Mouse (Mus musculus): ENCODE data around the gene Tspyl1. TPM values are rescaled to one million over a fixed set of nuclear protein-coding genes. Genes with fewer than 3 reads are reported as not detected.

Gene Tspyl1
- 125 and 134 TPM in 2 replicates for polyA plus RNA-seq (2015; fragmentation: Nextera tagmentation; extraction: Ambion mirVana)

DNA sequence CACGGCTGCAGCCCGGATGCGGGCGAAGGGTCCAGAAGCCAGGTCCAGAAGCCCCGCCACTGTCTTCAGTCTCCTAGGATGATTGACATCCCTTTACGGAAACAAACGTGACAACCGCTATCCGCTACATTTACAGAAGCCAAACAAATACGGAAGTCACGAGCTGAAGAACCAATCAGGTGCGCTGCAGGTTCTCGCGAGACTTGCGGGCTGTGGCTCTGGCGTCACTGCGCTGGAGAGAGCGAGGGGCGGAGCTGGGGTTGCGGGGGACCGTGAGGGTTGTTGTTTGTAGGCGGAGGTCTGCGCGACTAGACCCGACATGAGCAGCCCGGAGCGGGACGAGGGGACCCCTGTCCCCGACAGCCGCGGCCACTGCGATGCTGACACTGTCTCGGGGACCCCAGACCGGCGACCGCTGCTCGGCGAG is at the start of gene Tspyl1:
Gene Tspyl1 (plus strand): TSS at position 229 of the 427 bp plus-strand sequence.
- ATAC-seq, result peak; percentile 98
- Histone ChIP-seq H3K4me1 (ENCODE audit: control insufficient read depth, insufficient read depth, low read depth, low read length) (peaks cover 18% of the 10 kb centered on the region), H3K4me2 (ENCODE audit: low read length) (peak within 1 kb of the TSS; percentile 81), H3K27me3 (replicated peaks; ENCODE audit: control insufficient read depth, insufficient read depth, low read length) (no peaks in the 10 kb centered on the region), H3K36me3 (ENCODE audit: control insufficient read depth, insufficient read depth, low read length) (peaks cover under 1% of the 10 kb centered on the region; the same call in 1 of the 2 replicates), H3K27ac (ENCODE audit: low read depth, low read length) (peak within 1 kb of the TSS; percentile 91), H3K9me3 (ENCODE audit: control insufficient read depth, low read length) (no peaks in the 10 kb centered on the region), H3K4me3 (ENCODE audit: low read length) (peak within 1 kb of the TSS; percentile 96), H3K9ac (ENCODE audit: low read depth, low read length) (peak within 1 kb of the TSS; percentile 97)
- WGBS, result under 1% methylated on average over 37 of the region's 38 CpGs

DNA sequence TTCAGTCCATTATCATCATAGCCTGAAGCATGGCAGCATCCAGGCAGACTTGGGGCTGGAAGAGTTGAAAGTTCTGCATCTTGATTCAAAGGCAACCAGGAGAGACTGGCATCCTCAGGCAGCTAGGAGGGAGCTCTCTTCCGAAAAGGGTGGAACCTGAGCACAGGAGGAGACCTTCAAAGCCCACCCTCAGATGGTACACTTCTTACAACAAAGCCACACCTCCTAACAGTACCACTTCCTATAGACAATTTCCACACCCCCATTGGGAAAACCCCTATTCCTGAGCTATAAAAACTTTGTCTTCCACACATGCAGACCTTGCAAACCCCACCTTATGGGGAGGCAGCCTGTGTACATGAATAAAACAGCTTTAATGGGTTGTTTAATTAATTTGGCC is 48.6 kb upstream of the Tspyl1 start:
- Histone ChIP-seq H3K4me2 (ENCODE audit: low read length) (no peak overlapping the region), H3K36me3 (ENCODE audit: control insufficient read depth, insufficient read depth, low read length) (no peaks in the 10 kb centered on the region), H3K4me3 (ENCODE audit: low read length) (no peak overlapping the region), H3K27ac (ENCODE audit: low read depth, low read length) (no peak overlapping the region), H3K4me1 (ENCODE audit: control insufficient read depth, insufficient read depth, low read depth, low read length) (no peaks in the 10 kb centered on the region), H3K27me3 (replicated peaks; ENCODE audit: control insufficient read depth, insufficient read depth, low read length) (no peaks in the 10 kb centered on the region), H3K9ac (ENCODE audit: low read depth, low read length) (no peak overlapping the region), H3K9me3 (ENCODE audit: control insufficient read depth, low read length) (no peaks in the 10 kb centered on the region)
- 63% methylated on average over 1 of the region's 1 CpGs for WGBS
- no peak for ATAC-seq

DNA sequence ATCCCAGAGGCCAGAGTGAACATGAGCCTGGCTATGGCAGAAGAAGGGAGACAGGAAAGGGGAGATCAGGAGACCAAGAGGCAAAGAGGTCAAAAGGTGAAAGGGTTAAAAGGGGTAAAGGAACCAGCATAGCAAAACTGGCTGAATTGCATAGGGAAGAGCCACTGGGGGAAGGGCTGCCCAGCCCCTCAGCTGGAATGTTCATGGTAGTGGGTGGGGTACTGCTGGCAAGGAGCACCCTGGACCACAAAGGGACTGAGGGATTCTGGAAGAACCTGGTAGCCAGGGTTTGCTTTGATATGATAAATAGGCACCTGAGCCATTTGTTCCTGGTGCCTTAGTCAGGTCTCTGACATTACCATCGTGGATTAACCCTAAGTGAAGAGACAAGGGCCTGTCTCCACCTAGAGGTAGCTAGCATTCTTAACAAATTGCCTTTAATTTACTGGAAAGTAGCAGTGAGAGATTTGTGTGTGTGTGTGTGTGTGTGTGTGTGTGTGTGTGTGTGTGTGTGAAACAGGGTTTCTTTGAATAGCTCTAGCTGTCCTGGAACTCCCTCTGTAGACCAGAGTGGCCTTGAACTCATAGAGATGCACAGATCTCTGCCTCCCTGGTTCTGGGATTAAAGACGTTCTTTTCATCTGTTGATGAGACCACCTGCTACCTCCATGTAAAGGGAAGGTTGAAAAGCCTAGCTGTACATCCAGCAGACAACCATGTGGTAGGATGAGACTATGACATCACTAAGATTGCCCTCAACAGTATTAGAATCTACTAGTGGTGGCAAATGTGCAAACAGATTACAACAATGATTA is 47.9 kb upstream of the Tspyl1 start:
- Histone ChIP-seq H3K9me3 (ENCODE audit: control insufficient read depth, low read length) (no peaks in the 10 kb centered on the region), H3K9ac (ENCODE audit: low read depth, low read length) (no peak overlapping the region), H3K36me3 (ENCODE audit: control insufficient read depth, insufficient read depth, low read length) (no peaks in the 10 kb centered on the region), H3K4me1 (ENCODE audit: control insufficient read depth, insufficient read depth, low read depth, low read length) (no peaks in the 10 kb centered on the region), H3K4me2 (ENCODE audit: low read length) (no peak overlapping the region), H3K27ac (ENCODE audit: low read depth, low read length) (no peak overlapping the region), H3K27me3 (replicated peaks; ENCODE audit: control insufficient read depth, insufficient read depth, low read length) (no peaks in the 10 kb centered on the region), H3K4me3 (ENCODE audit: low read length) (no peak overlapping the region)
- ATAC-seq, result no peak
- WGBS, result 26% methylated on average over 2 of the region's 2 CpGs

DNA sequence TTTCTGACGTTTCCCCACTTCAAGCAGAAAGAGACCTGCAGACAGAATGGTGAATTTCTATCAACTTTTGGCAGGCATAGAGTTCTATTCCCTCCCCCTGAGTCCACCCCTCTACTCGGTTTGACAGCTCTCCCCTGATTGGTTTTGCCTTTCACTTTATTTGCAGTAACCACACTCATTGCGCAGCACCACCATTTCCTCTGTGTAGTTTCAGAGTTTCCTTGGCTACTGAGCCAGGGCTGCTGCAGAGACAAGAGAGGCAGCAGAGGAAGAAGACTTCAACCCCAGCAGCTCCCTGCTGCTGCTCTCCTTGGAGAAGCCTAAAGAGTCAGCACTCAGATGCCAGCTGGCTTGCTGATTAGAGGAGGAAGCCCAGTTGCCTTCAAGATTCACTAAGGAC is 46.6 kb upstream of the Tspyl1 start:
- no peaks in the 10 kb centered on the region for H3K4me1 ChIP-seq (ENCODE audit: control insufficient read depth, insufficient read depth, low read depth, low read length)
- H3K9me3 ChIP-seq (ENCODE audit: control insufficient read depth, low read length), result no peaks in the 10 kb centered on the region
- H3K4me3 ChIP-seq (ENCODE audit: low read length), result no peak overlapping the region
- no peaks in the 10 kb centered on the region for H3K27me3 ChIP-seq (replicated peaks; ENCODE audit: control insufficient read depth, insufficient read depth, low read length)
- no peak for ATAC-seq
- no peak overlapping the region for H3K27ac ChIP-seq (ENCODE audit: low read depth, low read length)
- H3K4me2 ChIP-seq (ENCODE audit: low read length), result no peak overlapping the region
- H3K36me3 ChIP-seq (ENCODE audit: control insufficient read depth, insufficient read depth, low read length), result no peaks in the 10 kb centered on the region
- WGBS, result 24% methylated on average over 3 of the region's 3 CpGs
- no peak overlapping the region; the same call in 1 of the 2 replicates for H3K9ac ChIP-seq (ENCODE audit: low read depth, low read length)

DNA sequence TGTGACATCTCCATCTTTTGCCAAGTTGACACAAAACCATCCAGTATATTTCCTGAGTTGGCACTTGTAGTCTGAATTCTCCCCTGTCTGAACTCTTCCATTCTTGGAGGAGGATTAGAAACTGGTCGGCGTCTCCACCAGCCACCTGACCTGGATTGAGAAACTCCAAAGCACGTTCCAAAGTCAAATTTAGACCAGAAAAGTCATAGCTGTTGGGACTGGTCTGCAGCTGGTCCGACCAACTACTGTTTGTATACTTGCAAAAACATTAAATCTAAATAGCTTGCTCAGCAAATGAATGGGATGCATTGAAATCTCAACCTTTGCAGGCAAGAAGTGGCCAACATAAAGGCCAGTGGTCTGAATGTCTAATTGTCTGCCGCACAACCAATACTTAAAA is 45.4 kb upstream of the Tspyl1 start:
- Histone ChIP-seq H3K9ac (ENCODE audit: low read depth, low read length) (no peak overlapping the region), H3K4me2 (ENCODE audit: low read length) (no peak overlapping the region), H3K4me3 (ENCODE audit: low read length) (no peak overlapping the region), H3K9me3 (ENCODE audit: control insufficient read depth, low read length) (no peaks in the 10 kb centered on the region), H3K4me1 (ENCODE audit: control insufficient read depth, insufficient read depth, low read depth, low read length) (no peaks in the 10 kb centered on the region), H3K27ac (ENCODE audit: low read depth, low read length) (no peak overlapping the region), H3K27me3 (replicated peaks; ENCODE audit: control insufficient read depth, insufficient read depth, low read length) (no peaks in the 10 kb centered on the region), H3K36me3 (ENCODE audit: control insufficient read depth, insufficient read depth, low read length) (no peaks in the 10 kb centered on the region)
- 84% methylated on average over 5 of the region's 5 CpGs for WGBS
- no peak for ATAC-seq

DNA sequence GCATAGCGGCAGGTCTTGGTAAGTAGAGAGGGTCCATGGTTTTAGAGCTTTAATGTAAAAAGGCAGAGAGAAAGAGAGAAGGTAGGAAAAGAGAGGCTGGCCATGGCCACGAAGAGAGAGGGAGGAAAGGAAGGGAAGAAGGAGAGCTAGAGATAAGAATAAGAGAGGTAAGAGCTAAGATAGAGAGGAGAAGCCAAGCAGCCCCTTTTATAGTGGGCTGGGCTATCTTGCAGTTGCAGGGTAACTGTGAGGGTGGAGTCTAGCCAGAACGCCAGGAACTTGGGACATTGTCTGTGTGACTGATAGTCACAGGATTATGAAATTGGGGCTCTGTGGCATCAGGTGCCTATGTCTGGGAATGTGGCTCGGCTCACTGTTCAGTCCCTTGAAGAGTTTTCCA is 43.5 kb upstream of the Tspyl1 start:
- H3K4me2 ChIP-seq (ENCODE audit: low read length), result no peak overlapping the region
- H3K9me3 ChIP-seq (ENCODE audit: control insufficient read depth, low read length), result no peaks in the 10 kb centered on the region
- WGBS, result 77% methylated on average over 4 of the region's 4 CpGs
- no peaks in the 10 kb centered on the region for H3K27me3 ChIP-seq (replicated peaks; ENCODE audit: control insufficient read depth, insufficient read depth, low read length)
- no peak overlapping the region for H3K9ac ChIP-seq (ENCODE audit: low read depth, low read length)
- ATAC-seq, result no peak
- no peak overlapping the region for H3K4me3 ChIP-seq (ENCODE audit: low read length)
- H3K27ac ChIP-seq (ENCODE audit: low read depth, low read length), result no peak overlapping the region
- no peaks in the 10 kb centered on the region for H3K36me3 ChIP-seq (ENCODE audit: control insufficient read depth, insufficient read depth, low read length)
- H3K4me1 ChIP-seq (ENCODE audit: control insufficient read depth, insufficient read depth, low read depth, low read length), result no peaks in the 10 kb centered on the region

DNA sequence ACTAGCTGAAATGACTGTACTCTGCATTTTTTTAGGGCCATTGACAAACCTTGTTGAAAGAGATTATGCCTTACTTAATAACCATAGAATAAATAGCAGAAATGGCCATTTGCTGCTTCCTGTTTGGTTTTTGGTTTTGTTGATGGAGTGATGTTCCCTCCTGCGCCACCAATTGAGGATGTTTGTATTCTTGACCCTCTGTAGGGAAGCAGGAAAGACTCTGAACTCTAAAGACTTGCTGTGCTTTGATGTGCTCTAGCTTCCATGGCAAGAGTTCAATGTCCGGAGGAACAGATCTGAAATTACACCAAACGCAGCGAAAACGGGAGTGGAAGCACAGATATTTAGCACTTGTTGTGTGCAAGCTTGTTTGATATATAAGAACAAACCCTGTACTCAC is 37.2 kb upstream of the Tspyl1 start:
- no peak overlapping the region for H3K9ac ChIP-seq (ENCODE audit: low read depth, low read length)
- H3K4me2 ChIP-seq (ENCODE audit: low read length), result no peak overlapping the region
- H3K4me3 ChIP-seq (ENCODE audit: low read length), result no peak overlapping the region
- H3K27me3 ChIP-seq (replicated peaks; ENCODE audit: control insufficient read depth, insufficient read depth, low read length), result no peaks in the 10 kb centered on the region
- WGBS, result 77% methylated on average over 5 of the region's 5 CpGs
- no peaks in the 10 kb centered on the region for H3K36me3 ChIP-seq (ENCODE audit: control insufficient read depth, insufficient read depth, low read length)
- no peak overlapping the region for H3K27ac ChIP-seq (ENCODE audit: low read depth, low read length)
- no peaks in the 10 kb centered on the region for H3K4me1 ChIP-seq (ENCODE audit: control insufficient read depth, insufficient read depth, low read depth, low read length)
- no peaks in the 10 kb centered on the region for H3K9me3 ChIP-seq (ENCODE audit: control insufficient read depth, low read length)
- no peak for ATAC-seq

DNA sequence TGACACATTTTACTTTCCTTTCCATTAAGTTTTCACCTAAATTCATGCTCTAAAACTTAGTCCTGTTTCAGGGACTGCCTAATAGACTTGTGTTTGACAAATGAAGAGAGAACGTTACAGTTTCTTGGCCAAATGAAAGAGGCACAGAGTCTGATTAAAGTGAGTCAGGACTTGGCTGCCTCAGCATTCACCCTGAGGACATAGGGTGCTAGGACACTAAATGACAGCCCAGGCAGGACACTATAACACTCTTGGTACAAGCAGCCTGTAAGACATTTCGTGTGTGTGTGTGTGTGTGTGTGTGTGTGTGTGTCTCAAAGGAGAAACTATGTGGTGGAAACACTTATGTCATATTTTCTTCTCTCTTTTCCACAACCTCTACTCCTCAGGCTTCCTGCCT is 35.9 kb upstream of the Tspyl1 start:
- no peaks in the 10 kb centered on the region for H3K4me1 ChIP-seq (ENCODE audit: control insufficient read depth, insufficient read depth, low read depth, low read length)
- H3K4me2 ChIP-seq (ENCODE audit: low read length), result no peak overlapping the region
- no peaks in the 10 kb centered on the region for H3K9me3 ChIP-seq (ENCODE audit: control insufficient read depth, low read length)
- 70% methylated on average over 2 of the region's 2 CpGs for WGBS
- H3K4me3 ChIP-seq (ENCODE audit: low read length), result no peak overlapping the region
- ATAC-seq, result no peak
- no peaks in the 10 kb centered on the region for H3K27me3 ChIP-seq (replicated peaks; ENCODE audit: control insufficient read depth, insufficient read depth, low read length)
- no peak overlapping the region for H3K9ac ChIP-seq (ENCODE audit: low read depth, low read length)
- H3K36me3 ChIP-seq (ENCODE audit: control insufficient read depth, insufficient read depth, low read length), result no peaks in the 10 kb centered on the region
- no peak overlapping the region for H3K27ac ChIP-seq (ENCODE audit: low read depth, low read length)

DNA sequence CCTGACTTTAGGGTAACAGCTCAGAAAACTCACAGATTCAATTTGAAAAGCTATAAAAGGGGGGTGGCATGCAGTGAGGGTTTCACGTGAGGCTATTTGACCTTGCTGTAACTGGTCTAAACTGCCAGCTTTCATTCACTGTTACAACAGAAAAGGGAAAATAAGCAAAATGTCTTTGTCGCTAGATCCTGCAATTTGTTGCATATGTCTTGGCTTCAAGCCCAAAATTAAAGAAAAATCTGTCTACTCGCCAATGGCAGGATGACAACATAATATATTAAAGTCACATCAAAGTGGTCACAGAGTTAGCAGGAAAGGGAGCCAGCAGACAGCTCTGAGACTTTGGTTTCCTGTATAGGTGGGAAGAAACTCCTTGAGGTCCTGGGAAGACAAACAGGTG is 34.2 kb upstream of the Tspyl1 start:
- Histone ChIP-seq H3K4me1 (ENCODE audit: control insufficient read depth, insufficient read depth, low read depth, low read length) (no peaks in the 10 kb centered on the region), H3K9ac (ENCODE audit: low read depth, low read length) (no peak overlapping the region), H3K27me3 (replicated peaks; ENCODE audit: control insufficient read depth, insufficient read depth, low read length) (no peaks in the 10 kb centered on the region), H3K36me3 (ENCODE audit: control insufficient read depth, insufficient read depth, low read length) (no peaks in the 10 kb centered on the region), H3K27ac (ENCODE audit: low read depth, low read length) (no peak overlapping the region), H3K9me3 (ENCODE audit: control insufficient read depth, low read length) (no peaks in the 10 kb centered on the region), H3K4me3 (ENCODE audit: low read length) (no peak overlapping the region), H3K4me2 (ENCODE audit: low read length) (no peak overlapping the region)
- no peak for ATAC-seq
- WGBS, result 30% methylated on average over 3 of the region's 3 CpGs
